Mouse (Mus musculus) testis, adult 2 months (tissue): Measurements from ENCODE around the gene S100a9. TPM values are rescaled to one million over a fixed set of nuclear protein-coding genes. Genes with fewer than 3 reads are reported as not detected.

Source experiments
- H3K27ac ChIP-seq: fragments of 200-500 bp; 2 replicates; pipeline ENCODE4 v1.5.1; 2012; ENCODE audit warnings: low read depth, low read length; ENCODE audit not compliant: control insufficient read depth, insufficient read depth
- H3K27me3 ChIP-seq: fragments of 200-500 bp; 2 replicates; pipeline ENCODE4 v1.6.1; 2012; ENCODE audit warnings: mild to moderate bottlenecking, low read length, moderate library complexity; ENCODE audit not compliant: control insufficient read depth, insufficient read depth
- H3K36me3 ChIP-seq: fragments of 200-500 bp; 2 replicates; pipeline ENCODE4 v1.6.1; 2012; ENCODE audit warnings: mild to moderate bottlenecking, low read length; ENCODE audit not compliant: control insufficient read depth, insufficient read depth
- H3K4me1 ChIP-seq: fragments of 200-500 bp; 2 replicates; pipeline ENCODE4 v1.6.1; 2012; ENCODE audit warnings: low read length; ENCODE audit not compliant: control insufficient read depth, insufficient read depth
- H3K4me3 ChIP-seq: fragments of 200-500 bp; 2 replicates; pipeline ENCODE4 v1.5.1; 2012; ENCODE audit warnings: low read depth, mild to moderate bottlenecking, low read length, moderate library complexity, mixed read lengths; ENCODE audit not compliant: control insufficient read depth
- CTCF ChIP-seq: fragments of 200-500 bp; IDR thresholded peaks from 2 replicates; pipeline ENCODE4 v1.5.1; 2012; ENCODE audit warnings: low read depth, mild to moderate bottlenecking, inconsistent platforms, low read length, moderate library complexity; ENCODE audit not compliant: control insufficient read depth, insufficient read depth, insufficient replicate concordance
- POLR2A ChIP-seq: fragments of 200-500 bp; IDR thresholded peaks from 2 replicates; pipeline ENCODE4 v1.6.1; 2012; ENCODE audit warnings: low read depth, mild to moderate bottlenecking, inconsistent platforms, low read length, moderate library complexity; ENCODE audit not compliant: control insufficient read depth
- polyA plus RNA-seq: library from polyadenylated mRNA; depleted of rRNA; stranded (reverse); fragments of >200 nt; gene quantifications from 2 replicates; pipeline ENCODE4 v1.2.3, GENCODE M21; 2012; rRNA removed

The S100a9 gene
- not detected in 2 replicates for polyA plus RNA-seq

DNA sequence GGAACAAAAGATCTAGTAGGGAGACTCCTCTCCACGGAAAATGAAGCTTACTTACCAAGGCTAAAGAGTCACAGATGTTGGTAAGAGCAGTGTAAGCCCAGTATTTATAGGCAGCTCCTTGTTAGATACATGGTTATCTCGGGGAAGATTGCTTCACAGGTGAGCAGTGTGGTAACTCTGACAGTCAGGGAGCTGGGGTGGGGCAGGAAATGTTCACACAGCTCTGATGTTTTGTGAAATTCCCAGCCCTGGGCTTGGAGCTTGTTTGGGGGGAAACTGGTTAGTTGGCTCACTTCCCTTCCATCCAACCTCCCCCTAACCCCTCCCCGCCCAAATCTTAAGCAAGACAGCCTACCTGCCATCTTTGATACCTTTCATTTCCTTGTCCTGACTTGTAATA is at the start of gene S100a9:
Gene S100a9 (minus strand): TSS at position 109 of the 400 bp plus-strand sequence.
- Histone ChIP-seq H3K27me3 (no peaks in the 10 kb centered on the region), H3K4me3 (no peak within 1 kb of the TSS), H3K4me1 (no peaks in the 10 kb centered on the region), H3K27ac (no peak within 1 kb of the TSS), H3K36me3 (no peaks in the 10 kb centered on the region)
- TF ChIP-seq CTCF, result no peak

DNA sequence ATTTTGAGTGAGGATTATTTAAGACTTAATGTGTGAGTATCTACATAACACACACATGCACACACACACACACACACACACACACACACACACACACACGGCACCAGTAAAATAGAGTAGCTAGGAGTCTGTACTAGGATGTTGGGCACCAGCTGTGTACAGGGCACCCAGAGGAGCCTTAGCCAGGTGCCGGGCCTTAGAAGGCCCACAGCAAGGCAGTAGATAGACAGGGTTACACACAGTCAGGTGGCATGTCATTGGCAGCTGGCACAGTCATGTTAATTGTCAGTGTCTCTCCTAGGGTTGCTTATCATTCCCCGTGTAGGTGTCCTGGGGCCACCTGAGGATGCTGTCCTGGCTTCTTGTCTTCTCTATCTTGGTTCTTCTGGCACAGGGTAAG is 31.1 kb upstream of the S100a9 start, which contains the start of gene Pglyrp4:
Gene Pglyrp4 (plus strand): TSS at position 301 of the 400 bp plus-strand sequence.
- Histone ChIP-seq H3K36me3 (no peaks in the 10 kb centered on the region), H3K27ac (no peak within 1 kb of the TSS), H3K27me3 (no peaks in the 10 kb centered on the region), H3K4me1 (no peaks in the 10 kb centered on the region), H3K4me3 (no peak within 1 kb of the TSS)
- TF ChIP-seq POLR2A (no peak), CTCF (no peak)

DNA sequence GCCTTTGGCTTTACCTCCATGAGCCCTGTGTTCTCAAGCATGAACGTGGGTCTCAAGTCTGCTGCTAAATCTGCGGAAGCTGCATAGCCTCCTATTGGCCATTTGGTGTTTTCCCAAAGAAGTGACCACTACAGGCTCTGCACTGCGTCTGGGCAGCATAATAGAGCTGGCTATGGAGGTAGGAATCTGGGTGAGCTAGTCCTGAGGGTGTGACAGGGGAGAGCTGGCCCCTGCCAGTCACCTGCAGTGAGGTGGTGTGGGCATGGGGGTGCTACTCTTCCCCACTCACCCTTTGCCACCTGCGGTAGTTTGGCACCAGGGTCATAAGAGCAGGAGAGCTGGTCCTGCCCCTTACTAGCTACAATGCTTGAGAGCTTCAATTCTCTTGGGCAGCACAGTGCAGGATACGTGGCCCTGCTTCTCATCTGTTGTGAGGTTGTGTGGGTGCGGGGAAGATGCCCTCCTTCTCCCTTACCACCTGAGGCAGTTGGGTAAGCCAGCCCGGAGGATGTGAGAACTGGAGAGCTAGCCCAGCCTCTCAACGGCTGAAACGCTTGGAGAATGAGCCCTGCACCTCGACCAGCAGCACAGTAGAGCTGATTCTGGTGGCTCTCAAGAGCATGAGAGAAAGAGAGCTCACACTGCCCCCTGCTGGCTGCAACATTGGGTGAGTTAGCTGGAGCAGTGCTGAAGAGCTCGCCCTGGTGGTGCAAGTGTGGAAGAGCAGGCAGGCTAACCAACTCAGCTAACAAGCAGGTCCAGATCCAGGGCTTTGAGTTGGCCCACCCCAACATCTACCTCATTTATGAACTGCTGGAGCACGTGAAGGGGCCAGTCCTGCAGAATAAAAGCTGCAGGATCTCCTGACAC is 14.3 kb upstream of the S100a9 start:
- H3K27ac ChIP-seq, result no peak overlapping the region
- TF ChIP-seq CTCF, result peak; percentile 96
- TF ChIP-seq POLR2A, result no peak
- no peaks in the 10 kb centered on the region; the same call in 1 of the 2 replicates for H3K4me1 ChIP-seq
- H3K36me3 ChIP-seq, result no peaks in the 10 kb centered on the region
- H3K27me3 ChIP-seq, result no peaks in the 10 kb centered on the region
- H3K4me3 ChIP-seq, result no peak overlapping the region

DNA sequence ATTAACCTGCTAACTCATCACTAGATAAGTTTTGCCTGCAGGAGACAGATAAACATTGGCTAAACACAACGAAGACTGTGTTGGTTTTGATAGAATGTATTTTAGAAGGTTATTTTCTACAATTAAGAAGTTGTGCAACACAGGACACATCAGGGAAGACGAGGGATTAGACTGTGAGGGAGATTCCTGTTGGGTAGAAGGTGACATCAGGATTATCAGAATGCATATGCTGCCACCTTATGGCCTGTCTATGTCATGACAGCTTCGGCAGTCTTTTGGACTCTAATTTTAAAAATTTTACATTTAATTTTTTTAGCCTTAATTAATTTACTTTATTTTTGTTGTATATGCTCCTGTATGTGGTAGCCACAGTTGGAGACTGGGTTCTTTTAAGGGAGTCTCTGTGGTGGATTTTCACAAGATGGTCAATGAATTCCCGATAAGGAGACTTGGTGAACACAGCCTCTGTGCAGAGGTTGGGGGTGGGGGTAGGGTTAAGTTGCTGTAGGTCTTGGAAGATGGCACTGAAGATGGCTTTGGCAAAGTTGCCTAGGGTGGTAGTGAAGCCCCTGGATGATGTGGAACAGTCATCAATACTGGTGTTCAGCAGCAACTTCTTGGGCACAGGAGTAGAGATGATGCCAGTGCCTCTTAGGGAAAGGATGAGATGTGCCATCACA is 13.1 kb upstream of the S100a9 start:
- no peak overlapping the region for H3K27ac ChIP-seq
- no peaks in the 10 kb centered on the region for H3K36me3 ChIP-seq
- H3K27me3 ChIP-seq, result no peaks in the 10 kb centered on the region
- TF ChIP-seq CTCF (no peak), POLR2A (no peak)
- no peak overlapping the region for H3K4me3 ChIP-seq
- H3K4me1 ChIP-seq, result no peaks in the 10 kb centered on the region; the same call in 1 of the 2 replicates

GRCm38 (mm10) chr3:90702244-90702643 is 6.7 kb upstream of the S100a9 start:
- Histone ChIP-seq H3K4me3 (no peak overlapping the region), H3K27me3 (no peaks in the 10 kb centered on the region), H3K27ac (no peak overlapping the region), H3K36me3 (no peaks in the 10 kb centered on the region), H3K4me1 (no peaks in the 10 kb centered on the region)
- TF ChIP-seq POLR2A (no peak), CTCF (no peak)

GRCm38 (mm10) chr3:90693496-90693895 is 2.0 kb downstream of the S100a9 start:
- Histone ChIP-seq H3K4me1 (no peaks in the 10 kb centered on the region), H3K36me3 (no peaks in the 10 kb centered on the region), H3K27me3 (no peaks in the 10 kb centered on the region), H3K27ac (no peak overlapping the region), H3K4me3 (no peak overlapping the region)
- TF ChIP-seq POLR2A, result no peak
- no peak for TF ChIP-seq CTCF

DNA sequence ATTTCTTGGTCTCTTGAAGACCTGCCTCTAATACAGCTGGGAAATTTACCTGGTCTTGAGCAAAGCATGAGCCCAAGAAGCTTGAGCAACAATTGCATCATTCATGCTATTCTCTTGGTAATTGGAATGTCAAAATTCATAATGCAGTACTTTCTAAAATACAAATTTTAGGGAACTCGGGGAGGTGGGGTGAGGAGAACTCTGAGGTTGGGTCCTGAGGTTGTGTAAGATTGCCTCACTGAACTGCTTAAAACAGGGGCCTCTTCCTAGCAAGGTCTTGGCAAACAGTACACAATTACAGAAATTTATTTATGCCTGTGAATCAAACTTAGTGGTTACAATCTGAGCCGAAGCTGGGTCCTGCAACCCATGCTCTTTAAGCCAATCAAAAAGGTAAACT is 8.7 kb downstream of the S100a9 start:
- no peaks in the 10 kb centered on the region for H3K4me1 ChIP-seq
- H3K36me3 ChIP-seq, result no peaks in the 10 kb centered on the region
- TF ChIP-seq POLR2A (no peak), CTCF (no peak)
- no peak overlapping the region for H3K4me3 ChIP-seq
- H3K27ac ChIP-seq, result no peak overlapping the region
- H3K27me3 ChIP-seq, result no peaks in the 10 kb centered on the region
